Mouse (Mus musculus): ENCODE data around the gene Zfp704. TPM values are rescaled to one million over a fixed set of nuclear protein-coding genes. Genes with fewer than 3 reads are reported as not detected.

The Zfp704 gene
- polyA plus RNA-seq, 1 experiment from 2014 or later = 12.9 TPM

- H3K4me2 ChIP-seq = no peak overlapping the region
- no peaks in the 10 kb centered on the region for H3K36me3 ChIP-seq
- no peak overlapping the region for H3K9ac ChIP-seq
- H3K27ac ChIP-seq (replicated peaks) = no peak overlapping the region
- no peaks in the 10 kb centered on the region for H3K9me3 ChIP-seq
- 91% methylated on average over 6 of the region's 6 CpGs for WGBS
- ATAC-seq (ENCODE audit: low FRiP score, low read depth) = no peak
- no peaks in the 10 kb centered on the region for H3K4me1 ChIP-seq (replicated peaks)
- no peak overlapping the region for H3K4me3 ChIP-seq
- H3K27me3 ChIP-seq = no peaks in the 10 kb centered on the region
These were observed 135.6 kb downstream of the Zfp704 start for GRCm38 (mm10) chr3:9474331-9474730.

DNA sequence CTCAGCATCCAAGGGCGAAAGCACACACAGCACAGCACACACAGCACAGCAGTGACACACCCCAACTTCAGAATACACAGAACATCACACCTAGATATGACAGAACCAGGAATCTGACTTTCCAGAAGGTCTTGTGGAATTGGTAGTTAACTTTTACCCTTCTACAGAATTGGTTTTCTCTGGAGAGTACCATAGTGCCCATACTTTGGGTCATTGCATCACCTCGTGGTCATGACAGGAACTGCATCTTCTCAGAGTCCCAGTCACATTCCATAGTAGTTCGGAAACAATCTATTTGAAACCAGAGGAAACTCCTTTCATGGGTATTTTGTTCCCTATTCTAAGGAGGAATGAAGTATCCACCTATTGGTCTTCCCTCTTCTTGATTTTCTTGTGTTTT lies 143.6 kb downstream of the Zfp704 start:
- Histone ChIP-seq H3K27me3 (no peaks in the 10 kb centered on the region), H3K9ac (no peak overlapping the region), H3K4me1 (replicated peaks) (no peaks in the 10 kb centered on the region), H3K36me3 (no peaks in the 10 kb centered on the region), H3K4me3 (no peak overlapping the region), H3K4me2 (no peak overlapping the region), H3K27ac (replicated peaks) (no peak overlapping the region), H3K9me3 (no peaks in the 10 kb centered on the region)
- WGBS = 46% methylated on average over 3 of the region's 3 CpGs
- ATAC-seq (ENCODE audit: low FRiP score, low read depth) = no peak

GRCm38 (mm10) chr3:9465731-9466130 lies 144.2 kb downstream of the Zfp704 start:
- 88% methylated on average over 4 of the region's 4 CpGs for WGBS
- Histone ChIP-seq H3K27ac (replicated peaks) (no peak overlapping the region), H3K4me1 (replicated peaks) (no peaks in the 10 kb centered on the region), H3K9ac (no peak overlapping the region), H3K27me3 (no peaks in the 10 kb centered on the region), H3K9me3 (no peaks in the 10 kb centered on the region), H3K4me3 (no peak overlapping the region), H3K36me3 (no peaks in the 10 kb centered on the region), H3K4me2 (no peak overlapping the region)
- no peak for ATAC-seq (ENCODE audit: low FRiP score, low read depth)

GRCm38 (mm10) chr3:9461660-9462059 lies 148.2 kb downstream of the Zfp704 start:
- no peaks in the 10 kb centered on the region for H3K4me1 ChIP-seq (replicated peaks)
- no peaks in the 10 kb centered on the region for H3K9me3 ChIP-seq
- H3K27me3 ChIP-seq = no peaks in the 10 kb centered on the region
- no peak overlapping the region for H3K4me2 ChIP-seq
- no peaks in the 10 kb centered on the region; the same call in 1 of the 2 replicates for H3K36me3 ChIP-seq
- H3K4me3 ChIP-seq = no peak overlapping the region
- no peak overlapping the region for H3K9ac ChIP-seq
- 0 out of 2 replicates have a peak, but pooled peaks have one; percentile 43 for ATAC-seq (ENCODE audit: low FRiP score, low read depth)
- 86% methylated on average over 5 of the region's 5 CpGs for WGBS
- no peak overlapping the region for H3K27ac ChIP-seq (replicated peaks)

DNA sequence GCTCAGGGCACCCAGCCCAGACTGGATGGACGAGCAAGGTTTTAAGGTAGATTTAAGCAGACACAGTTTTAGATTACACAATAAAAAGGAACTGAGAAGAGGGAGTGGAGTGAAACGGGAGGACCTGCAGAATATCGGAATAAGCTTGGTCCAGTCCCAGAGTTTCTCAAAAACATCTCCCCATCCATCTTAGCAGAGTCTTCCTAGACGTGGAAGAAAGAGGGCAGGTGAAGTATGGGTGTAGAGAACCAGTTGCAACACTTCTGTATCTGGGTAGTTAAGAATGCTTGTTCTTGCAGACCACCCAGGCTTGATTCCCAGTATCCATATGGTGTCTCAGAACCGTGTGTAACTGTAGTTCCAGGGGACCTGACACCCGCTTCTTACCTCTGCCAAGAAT lies 149.6 kb downstream of the Zfp704 start:
- no peak overlapping the region for H3K4me2 ChIP-seq
- no peak overlapping the region for H3K4me3 ChIP-seq
- H3K27me3 ChIP-seq = no peaks in the 10 kb centered on the region
- H3K9ac ChIP-seq = no peak overlapping the region
- no peaks in the 10 kb centered on the region for H3K4me1 ChIP-seq (replicated peaks)
- H3K27ac ChIP-seq (replicated peaks) = no peak overlapping the region
- H3K9me3 ChIP-seq = no peaks in the 10 kb centered on the region
- no peak for ATAC-seq (ENCODE audit: low FRiP score, low read depth)
- 91% methylated on average over 6 of the region's 6 CpGs for WGBS
- H3K36me3 ChIP-seq = no peaks in the 10 kb centered on the region; the same call in 1 of the 2 replicates

- Histone ChIP-seq H3K9ac (no peak overlapping the region), H3K27me3 (no peaks in the 10 kb centered on the region), H3K4me1 (replicated peaks) (no peaks in the 10 kb centered on the region), H3K27ac (replicated peaks) (no peak overlapping the region), H3K36me3 (no peaks in the 10 kb centered on the region; the same call in 1 of the 2 replicates), H3K4me2 (no peak overlapping the region), H3K9me3 (no peaks in the 10 kb centered on the region), H3K4me3 (no peak overlapping the region)
- peak; percentile 61; the same call in 1 of the 2 replicates for ATAC-seq (ENCODE audit: low FRiP score, low read depth)
- WGBS = 77% methylated on average over 10 of the region's 10 CpGs
These were observed 153.4 kb downstream of the Zfp704 start for GRCm38 (mm10) chr3:9456380-9456890.

DNA sequence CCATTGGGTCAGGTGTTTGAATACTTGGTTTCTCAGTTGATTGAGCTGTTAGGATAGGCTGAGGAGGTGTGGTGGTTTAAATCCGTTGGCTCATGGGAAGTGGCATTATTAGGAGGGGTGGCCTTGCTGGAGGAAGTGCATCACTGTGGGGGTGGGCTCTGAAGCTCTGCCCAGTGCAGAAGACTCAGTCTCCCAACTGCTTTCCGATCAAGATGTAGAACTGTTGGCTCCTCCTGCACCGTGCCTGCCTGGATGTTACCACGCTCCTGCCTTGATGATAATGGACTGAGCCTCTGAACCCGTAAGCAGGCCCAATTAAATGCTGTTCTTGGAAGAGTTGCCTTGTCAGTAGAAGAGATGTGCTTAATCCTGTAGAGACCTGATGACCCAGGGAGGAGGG lies 154.5 kb downstream of the Zfp704 start:
- Histone ChIP-seq H3K27me3 (no peaks in the 10 kb centered on the region), H3K27ac (replicated peaks) (no peak overlapping the region), H3K36me3 (no peaks in the 10 kb centered on the region; the same call in 1 of the 2 replicates), H3K4me2 (no peak overlapping the region), H3K4me3 (no peak overlapping the region), H3K9me3 (no peaks in the 10 kb centered on the region), H3K9ac (no peak overlapping the region), H3K4me1 (replicated peaks) (no peaks in the 10 kb centered on the region)
- ATAC-seq (ENCODE audit: low FRiP score, low read depth) = no peak
- WGBS = 93% methylated on average over 5 of the region's 5 CpGs

DNA sequence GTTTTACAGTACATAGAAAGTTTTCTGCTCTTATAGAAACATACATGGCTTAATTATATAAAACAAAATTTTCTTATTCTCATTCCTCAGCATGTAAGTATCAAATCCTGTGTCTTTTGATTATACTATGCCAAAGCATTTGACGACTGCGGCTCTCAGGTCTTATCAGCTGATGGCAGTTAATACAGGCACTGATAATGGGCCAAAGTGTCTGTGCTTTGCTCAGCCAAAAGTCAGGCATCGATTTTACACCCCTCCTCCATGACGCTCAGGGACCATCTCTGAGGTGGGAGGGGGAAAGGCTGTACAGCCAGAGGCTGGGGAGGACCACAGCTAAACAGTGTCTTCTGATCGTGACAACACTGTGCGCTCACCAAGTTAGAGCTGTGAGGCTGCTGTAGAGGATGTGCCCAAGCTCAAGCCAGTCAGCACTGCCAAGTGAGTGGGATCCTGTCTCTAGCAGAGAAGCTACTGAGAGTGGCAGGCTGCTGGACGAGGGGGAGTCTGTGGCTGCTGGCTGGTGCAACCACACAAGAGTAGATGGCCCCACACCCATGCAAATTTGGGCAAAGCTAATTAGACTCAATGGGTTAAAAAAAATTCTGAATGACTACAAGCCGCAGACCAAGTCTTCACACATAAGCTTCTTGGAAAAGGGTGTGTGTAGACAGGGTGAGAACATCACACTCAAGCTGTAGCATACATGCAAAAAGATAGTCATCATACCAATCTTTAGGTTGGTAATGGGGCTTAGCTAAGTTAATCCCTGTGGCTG lies 155.1 kb downstream of the Zfp704 start:
- 0 out of 2 replicates have a peak, but pooled peaks have one; percentile 38 for ATAC-seq (ENCODE audit: low FRiP score, low read depth)
- H3K36me3 ChIP-seq = no peaks in the 10 kb centered on the region
- WGBS = 94% methylated on average over 8 of the region's 8 CpGs
- H3K4me3 ChIP-seq = no peak overlapping the region
- H3K9me3 ChIP-seq = no peaks in the 10 kb centered on the region
- no peak overlapping the region for H3K4me2 ChIP-seq
- no peaks in the 10 kb centered on the region for H3K27me3 ChIP-seq
- H3K9ac ChIP-seq = no peak overlapping the region
- H3K4me1 ChIP-seq (replicated peaks) = 0 out of 2 replicates have a peak, but pooled peaks cover under 1% of the 10 kb centered on the region
- H3K27ac ChIP-seq (replicated peaks) = no peak overlapping the region

GRCm38 (mm10) chr3:9450521-9450920 lies 159.4 kb downstream of the Zfp704 start:
- Histone ChIP-seq H3K9me3 (no peaks in the 10 kb centered on the region), H3K27me3 (no peaks in the 10 kb centered on the region), H3K4me1 (replicated peaks) (0 out of 2 replicates have a peak, but pooled peaks cover 6% of the 10 kb centered on the region), H3K36me3 (peaks cover 14% of the 10 kb centered on the region), H3K9ac (no peak overlapping the region), H3K4me3 (no peak overlapping the region), H3K4me2 (no peak overlapping the region), H3K27ac (replicated peaks) (no peak overlapping the region)
- whole genome bisulfite sequencing = 92% methylated on average over 12 of the region's 12 CpGs
- no peak for ATAC-seq (ENCODE audit: low FRiP score, low read depth)

GRCm38 (mm10) chr3:9449261-9450007 lies 160.5 kb downstream of the Zfp704 start:
- peak overlapping the region; percentile 30; the same call in 1 of the 2 replicates for H3K27ac ChIP-seq (replicated peaks)
- peak; percentile 34; the same call in 1 of the 2 replicates for ATAC-seq (ENCODE audit: low FRiP score, low read depth)

DNA sequence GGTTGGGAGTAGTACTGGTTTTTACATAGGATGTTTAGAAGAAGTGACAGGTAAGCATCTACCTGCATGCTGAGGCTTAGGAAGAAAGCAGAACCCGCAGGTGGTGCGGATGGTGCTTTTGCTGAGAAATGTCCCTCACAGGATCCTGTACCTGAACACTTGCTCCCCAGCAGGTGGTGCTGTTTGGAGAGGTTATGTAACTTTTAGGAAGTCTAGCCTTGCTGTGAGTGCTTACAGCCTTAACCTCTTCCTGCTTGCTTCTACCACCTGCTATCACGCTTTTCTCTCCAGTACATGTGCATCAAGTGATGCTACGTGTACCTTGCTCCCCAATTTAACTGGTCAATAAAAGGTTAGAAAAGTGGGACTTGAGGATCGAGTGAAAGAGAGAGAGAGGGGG lies 161.3 kb downstream of the Zfp704 start:
- Histone ChIP-seq H3K4me3 (no peak overlapping the region), H3K27ac (replicated peaks) (no peak overlapping the region), H3K9me3 (no peaks in the 10 kb centered on the region), H3K36me3 (peaks cover 23% of the 10 kb centered on the region), H3K9ac (no peak overlapping the region), H3K4me2 (no peak overlapping the region), H3K27me3 (no peaks in the 10 kb centered on the region), H3K4me1 (replicated peaks) (0 out of 2 replicates have a peak, but pooled peaks cover 6% of the 10 kb centered on the region)
- no peak for ATAC-seq (ENCODE audit: low FRiP score, low read depth)
- WGBS = 91% methylated on average over 5 of the region's 5 CpGs

More at GRCm38 (mm10) chr3:9449261-9450007, 160.5 kb downstream of the Zfp704 start:
- no peak overlapping the region for H3K9ac ChIP-seq
- H3K4me2 ChIP-seq = no peak overlapping the region
- no peaks in the 10 kb centered on the region for H3K27me3 ChIP-seq
- no peaks in the 10 kb centered on the region for H3K9me3 ChIP-seq
- H3K4me1 ChIP-seq (replicated peaks) = 0 out of 2 replicates have a peak, but pooled peaks cover 6% of the 10 kb centered on the region
- 55% methylated on average over 7 of the region's 7 CpGs for WGBS
- no peak overlapping the region for H3K4me3 ChIP-seq
- peaks cover 17% of the 10 kb centered on the region for H3K36me3 ChIP-seq

DNA sequence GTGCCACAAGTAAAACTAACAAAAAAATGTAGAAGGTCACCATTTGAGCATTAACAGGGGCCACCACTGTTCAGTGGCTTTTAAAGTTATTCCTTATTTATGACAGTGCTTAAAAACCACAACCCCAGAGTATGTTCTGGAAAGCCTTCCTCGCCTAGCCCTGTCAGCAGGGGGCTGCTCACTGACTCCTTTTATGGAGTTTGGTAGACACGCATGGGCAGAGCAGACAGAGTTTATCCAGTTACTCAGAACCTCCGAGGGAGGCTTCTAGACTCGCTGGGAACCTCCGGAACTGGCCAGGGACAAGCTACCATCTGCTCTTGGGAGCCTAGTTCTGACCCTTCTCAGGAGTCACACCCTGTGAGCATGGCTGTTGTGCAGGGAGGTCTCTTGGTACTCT lies 165.3 kb downstream of the Zfp704 start:
- no peak overlapping the region for H3K4me2 ChIP-seq
- 0 out of 2 replicates have a peak, but pooled peaks cover 3% of the 10 kb centered on the region for H3K4me1 ChIP-seq (replicated peaks)
- H3K36me3 ChIP-seq = peaks cover 27% of the 10 kb centered on the region
- ATAC-seq (ENCODE audit: low FRiP score, low read depth) = no peak
- H3K27ac ChIP-seq (replicated peaks) = no peak overlapping the region
- no peaks in the 10 kb centered on the region for H3K9me3 ChIP-seq
- 75% methylated on average over 5 of the region's 5 CpGs for WGBS
- no peak overlapping the region for H3K9ac ChIP-seq
- H3K4me3 ChIP-seq = no peak overlapping the region
- H3K27me3 ChIP-seq = no peaks in the 10 kb centered on the region
